Mouse (Mus musculus) bone marrow macrophage, adult 2 months (primary cell): Measurements from ENCODE around the gene Dnajc8.

ENCODE experiments used
- CTCF ChIP-seq: IDR thresholded peaks from 2 replicates; pipeline ENCODE4 v1.5.1; 2012; ENCODE audit warnings: low read depth, mild to moderate bottlenecking, low read length, moderate library complexity
- POLR2A ChIP-seq: IDR thresholded peaks from 2 replicates; pipeline ENCODE4 v1.6.1; 2012; ENCODE audit warnings: mild to moderate bottlenecking, low read depth, low read length, borderline replicate concordance

DNA sequence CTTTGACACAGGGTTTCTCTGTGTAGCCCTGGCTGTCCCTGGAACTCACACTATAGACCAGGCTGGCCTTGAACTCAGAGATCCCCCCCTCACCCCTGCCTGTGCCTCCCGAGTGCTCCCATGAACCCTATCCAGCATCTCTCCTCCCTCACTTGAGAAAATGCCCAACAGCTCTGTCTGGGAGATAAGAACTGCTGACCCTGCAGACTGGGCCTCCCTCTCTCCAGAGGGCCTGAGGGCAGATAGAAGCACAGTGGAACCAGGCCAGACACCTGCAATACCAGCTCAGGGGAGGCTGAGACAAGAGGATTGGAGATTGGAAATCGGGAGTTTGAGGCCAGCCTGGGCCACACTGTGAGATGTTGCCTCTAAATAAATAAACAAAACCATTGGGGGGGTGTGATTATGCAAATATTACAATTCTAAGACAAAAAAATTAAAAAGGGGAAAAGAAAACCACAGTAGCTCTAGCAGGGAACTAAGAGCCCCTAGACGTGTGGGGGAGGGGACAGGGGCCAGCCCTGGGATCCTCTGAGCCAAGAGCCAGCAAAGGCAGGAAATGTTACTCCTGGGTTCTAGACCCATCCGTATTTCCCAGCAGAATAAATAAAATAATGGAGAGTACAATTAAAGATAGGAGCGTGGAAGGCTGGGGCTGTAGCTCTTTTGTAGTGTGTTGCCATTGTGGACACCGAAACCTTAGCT is 30.2 kb upstream of the Dnajc8 start:
- TF ChIP-seq POLR2A (no peak), CTCF (no peak)
